Mouse (Mus musculus): ENCODE data around the gene Tmem206. TPM values are rescaled to one million over a fixed set of nuclear protein-coding genes. Genes with fewer than 3 reads are reported as not detected.
A peak's percentile ranks its signal among the peaks of the same experiment; 100 is the strongest.

The Tmem206 gene
- total RNA-seq, 2 experiments from 2014 or later, result 13.5 to 15.5 TPM

DNA sequence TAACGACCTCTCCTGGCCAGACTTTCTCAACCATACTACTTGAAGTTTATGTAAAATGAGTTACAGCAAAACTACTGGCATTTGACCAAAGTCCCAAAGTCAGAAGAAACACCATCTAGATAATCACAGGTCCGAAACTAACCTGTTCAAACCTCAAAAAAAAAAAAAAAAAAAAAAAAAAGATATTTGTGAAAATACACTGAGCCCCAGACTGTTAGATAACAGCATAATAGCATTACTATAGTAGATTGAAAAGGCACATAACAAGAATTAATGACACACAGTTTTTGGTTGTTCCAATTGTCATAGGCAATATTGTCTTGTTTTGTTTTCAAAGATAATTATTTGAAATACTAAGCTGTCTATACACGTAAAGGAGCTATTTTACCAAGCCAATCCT is 67.8 kb downstream of the Tmem206 start:
- ATAC-seq (replicated peaks; ENCODE audit: low FRiP score, low TSS enrichment, poor library complexity, severe bottlenecking), result no peak

DNA sequence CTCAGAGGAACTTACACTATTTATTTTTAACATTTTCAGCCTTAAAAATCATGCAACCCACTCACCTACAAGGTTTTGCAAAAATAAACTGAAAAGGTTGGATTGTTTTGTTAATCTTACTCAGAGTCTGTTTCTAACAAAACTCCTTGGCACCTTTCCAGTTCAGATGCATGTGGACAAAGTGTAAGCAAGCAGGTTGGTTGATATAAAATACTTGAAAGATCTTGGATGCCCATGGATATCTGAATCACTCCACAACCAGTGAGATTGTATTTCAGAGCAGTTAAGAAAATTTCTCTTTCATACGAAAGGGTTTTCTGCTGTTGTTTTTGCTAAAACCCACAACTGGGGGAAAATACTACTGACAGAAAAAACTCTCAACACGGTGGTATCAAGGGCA is 68.4 kb downstream of the Tmem206 start:
- ATAC-seq (replicated peaks; ENCODE audit: low FRiP score, low TSS enrichment, poor library complexity, severe bottlenecking), result no peak

DNA sequence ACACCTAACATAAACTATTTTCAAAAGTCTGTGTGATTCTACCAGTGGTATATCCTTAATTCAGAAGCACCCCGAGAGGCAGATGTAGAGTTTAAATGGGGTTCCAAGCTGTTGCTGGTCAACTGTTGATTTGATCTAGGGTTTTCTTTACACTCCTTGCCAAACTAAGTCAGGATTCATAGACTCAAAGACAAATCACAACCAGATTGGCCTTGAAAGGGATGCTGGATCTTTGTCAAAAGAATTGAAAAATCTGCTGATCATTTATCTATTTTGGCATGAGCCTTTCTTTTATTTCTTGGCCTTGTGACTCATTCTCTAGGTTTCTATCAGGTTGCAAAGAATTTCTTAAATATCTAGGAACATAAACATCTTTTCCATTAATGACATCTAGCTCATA is 69.5 kb downstream of the Tmem206 start:
- ATAC-seq (replicated peaks; ENCODE audit: low FRiP score, low TSS enrichment, poor library complexity, severe bottlenecking), result no peak

DNA sequence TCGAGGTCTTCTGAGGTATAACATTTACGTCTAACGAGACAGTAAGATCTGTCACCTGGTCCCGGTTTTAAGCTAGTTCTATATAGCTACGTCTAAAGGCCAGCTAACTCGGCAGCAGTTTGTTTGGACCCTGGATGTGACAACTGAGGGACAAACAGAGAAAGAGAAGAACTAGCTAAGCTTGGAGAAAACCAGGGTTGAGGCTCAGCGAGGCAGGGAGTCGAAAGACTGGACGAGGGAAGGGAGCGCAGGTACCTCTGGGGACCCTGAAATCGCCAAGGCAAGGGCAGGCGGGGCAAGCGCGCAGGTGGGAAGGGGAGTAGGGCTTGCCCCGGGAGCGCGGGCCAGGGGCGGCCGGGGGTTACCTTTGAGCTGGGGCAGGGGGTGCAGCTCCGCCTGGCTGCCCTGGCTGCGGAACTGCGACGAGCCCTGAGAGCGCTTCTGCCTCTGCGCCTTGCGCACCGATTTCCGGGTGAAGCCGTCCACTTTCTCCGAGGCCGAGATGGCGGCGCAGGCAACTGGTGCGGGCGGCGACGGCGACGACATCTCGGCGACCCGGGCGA is 70.2 kb downstream of the Tmem206 start:
- no peak for ATAC-seq (replicated peaks; ENCODE audit: low FRiP score, low TSS enrichment, poor library complexity, severe bottlenecking)

DNA sequence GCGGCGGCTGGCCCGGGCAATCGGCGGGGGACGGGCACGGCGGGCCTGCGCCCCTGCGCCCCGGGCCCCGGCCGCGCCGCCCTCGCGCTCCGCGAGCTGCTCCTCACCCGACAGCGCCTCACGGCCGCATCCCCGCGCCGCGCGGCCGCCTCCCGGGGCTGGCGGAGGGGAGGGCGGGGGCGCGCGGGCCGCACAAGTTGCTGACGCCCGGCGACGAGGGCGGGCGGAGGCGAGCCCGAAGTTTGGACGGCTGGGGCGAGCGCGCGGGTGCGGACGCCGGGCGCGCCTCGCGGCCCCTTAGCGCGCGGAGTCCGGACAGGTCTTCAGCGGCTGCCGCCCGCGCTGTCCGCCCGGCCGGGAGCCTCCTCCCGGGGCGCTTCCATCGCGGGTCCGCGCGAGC is 70.7 kb downstream of the Tmem206 start:
- no peak for ATAC-seq (replicated peaks; ENCODE audit: low FRiP score, low TSS enrichment, poor library complexity, severe bottlenecking)

DNA sequence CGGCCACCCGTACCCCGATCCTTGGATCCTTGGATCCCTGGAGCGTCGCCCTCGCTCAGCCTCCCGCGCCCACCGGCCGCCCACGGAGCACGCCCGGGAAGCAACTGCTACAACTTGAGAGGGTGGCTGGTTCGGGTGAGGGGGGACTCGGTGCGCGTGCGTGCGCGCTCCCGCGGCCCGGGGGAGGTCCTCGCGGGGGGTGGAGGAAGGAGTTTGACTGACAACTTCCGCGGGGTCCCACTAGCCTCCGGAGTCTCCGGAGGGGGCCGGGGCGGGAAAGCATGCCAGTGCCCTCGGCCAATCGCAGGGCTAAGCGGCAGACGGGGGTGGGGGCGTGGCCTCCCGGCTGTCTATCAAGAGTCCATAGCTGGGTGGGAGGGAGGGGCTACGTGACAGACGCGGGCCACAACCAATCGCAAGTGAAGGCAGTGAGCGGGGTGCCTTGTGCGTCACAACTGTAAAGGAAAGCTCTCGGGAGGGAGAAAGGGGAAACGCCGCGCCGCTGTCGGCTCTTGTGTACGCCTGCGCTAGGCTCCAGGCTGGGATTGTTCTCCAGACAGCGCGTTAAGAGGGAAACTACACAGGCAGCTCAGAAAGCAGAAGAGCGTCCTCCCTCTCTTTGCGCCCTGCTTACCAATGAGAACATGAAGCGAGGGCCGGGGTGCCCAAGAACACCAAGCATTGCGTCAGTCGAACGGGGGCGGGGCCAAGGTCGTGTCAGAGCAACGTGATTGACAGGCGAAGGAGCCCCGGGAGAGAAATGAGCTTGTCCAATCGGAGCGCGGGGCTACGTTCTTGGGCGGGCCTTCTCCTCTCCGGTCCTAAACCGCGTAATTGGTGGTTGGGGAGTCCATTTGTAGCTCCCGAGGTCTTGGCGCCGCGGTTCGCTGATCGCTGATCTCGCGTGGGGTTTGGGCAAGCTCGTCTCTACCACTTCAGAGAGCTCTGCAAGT is 71.5 kb downstream of the Tmem206 start:
- ATAC-seq (replicated peaks; ENCODE audit: low FRiP score, low TSS enrichment, poor library complexity, severe bottlenecking), result peak; percentile 94

Other genes starting within 250 kb of the Tmem206 start
- not detected in 2 replicates for gene Batf3, start 228.1 kb upstream of the Tmem206 start, total RNA-seq (2014; fragmentation: Nextera tagmentation)
- gene Batf3, start 228.1 kb upstream of the Tmem206 start, total RNA-seq (2017), result 0.34 TPM in 1 of 2 replicates, not detected in the other
- gene Fam71a, start 161.1 kb upstream of the Tmem206 start, total RNA-seq (2014; fragmentation: Nextera tagmentation), result not detected in 2 replicates
- 0.11 and 0.42 TPM in 2 replicates for gene Fam71a, start 161.1 kb upstream of the Tmem206 start, total RNA-seq (2017)
- not detected in 2 replicates for gene Atf3, start 107.9 kb upstream of the Tmem206 start, total RNA-seq (2014; fragmentation: Nextera tagmentation)
- gene Atf3, start 107.9 kb upstream of the Tmem206 start, total RNA-seq (2017), result 16.7 and 18.5 TPM in 2 replicates
- 62.2 and 87.6 TPM in 2 replicates for gene Nenf, start 7.7 kb upstream of the Tmem206 start, total RNA-seq (2014; fragmentation: Nextera tagmentation)
- 20.3 and 35.5 TPM in 2 replicates for gene Nenf, start 7.7 kb upstream of the Tmem206 start, total RNA-seq (2017)
- gene Ppp2r5a, start 77.4 kb downstream of the Tmem206 start, total RNA-seq (2014; fragmentation: Nextera tagmentation), result 55.0 and 74.1 TPM in 2 replicates
- gene Ppp2r5a, start 77.4 kb downstream of the Tmem206 start, total RNA-seq (2017), result 61.8 and 97.2 TPM in 2 replicates
- gene Dtl, start 249.6 kb downstream of the Tmem206 start, total RNA-seq (2014; fragmentation: Nextera tagmentation), result 109 TPM in 2 replicates
- 83.5 and 88.3 TPM in 2 replicates for gene Dtl, start 249.6 kb downstream of the Tmem206 start, total RNA-seq (2017)
- 74.9 and 91.0 TPM in 2 replicates for gene Ints7, start 249.7 kb downstream of the Tmem206 start, total RNA-seq (2014; fragmentation: Nextera tagmentation)
- gene Ints7, start 249.7 kb downstream of the Tmem206 start, total RNA-seq (2017), result 78.2 and 79.8 TPM in 2 replicates

All from megakaryocyte-erythroid progenitor cell, adult 5-6 weeks (primary cell).